Mouse (Mus musculus): ENCODE results near the gene Pigp. TPM values are rescaled to one million over a fixed set of nuclear protein-coding genes. Genes with fewer than 3 reads are reported as not detected.

Gene Pigp
- polyA plus RNA-seq, 1 experiment: 25.3 TPM

DNA sequence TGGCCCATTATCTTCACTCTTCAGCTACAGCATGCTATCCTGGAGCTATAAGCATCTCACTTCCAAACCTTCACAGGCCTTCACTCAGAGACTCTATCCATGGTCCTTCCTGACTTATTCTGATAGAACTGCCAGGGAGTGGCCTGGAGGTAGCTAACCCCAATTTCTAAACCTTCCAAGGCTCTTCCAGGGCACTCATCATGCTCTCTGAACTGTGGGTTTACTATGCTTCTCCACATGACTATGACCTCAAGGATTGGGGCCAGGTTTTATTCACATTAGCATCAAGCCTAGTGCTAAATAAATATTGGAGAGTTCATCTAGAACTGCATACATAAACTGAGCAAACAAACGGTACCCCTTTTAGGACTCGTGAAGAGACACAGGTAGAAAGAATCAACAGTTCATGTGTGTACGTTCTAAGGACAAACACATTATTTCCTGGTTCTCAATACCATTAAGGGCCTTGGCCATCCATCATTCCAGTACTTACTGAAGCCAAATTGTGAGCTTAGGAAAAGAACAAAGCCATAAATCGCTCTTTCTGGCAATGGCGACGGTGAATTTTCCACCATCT, 2.0 kb downstream of the Pigp start:
- no peak for TF ChIP-seq GATA1 (IDR thresholded peaks at IDR 0.05; ENCODE audit: low read length)

DNA sequence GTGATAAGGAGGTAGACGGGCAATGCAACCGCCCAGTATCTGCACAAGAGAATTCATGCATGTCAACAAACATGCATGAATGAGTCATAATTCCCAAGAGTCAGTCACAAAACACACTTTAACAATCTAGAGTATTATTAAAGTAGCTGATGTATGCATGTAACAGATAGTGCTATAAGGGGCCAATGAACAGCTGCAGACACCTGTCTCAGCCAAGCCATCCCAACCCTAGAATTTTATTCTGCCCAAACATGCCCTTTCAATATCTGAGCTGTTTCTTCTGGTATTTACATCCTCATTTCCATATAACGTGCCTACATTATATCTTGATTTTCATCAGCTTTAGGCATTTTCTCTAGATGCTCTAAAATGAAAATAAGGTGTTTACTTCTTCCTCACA, 6.2 kb downstream of the Pigp start:
- no peak for TF ChIP-seq GATA1 (IDR thresholded peaks at IDR 0.05; ENCODE audit: low read length)

DNA sequence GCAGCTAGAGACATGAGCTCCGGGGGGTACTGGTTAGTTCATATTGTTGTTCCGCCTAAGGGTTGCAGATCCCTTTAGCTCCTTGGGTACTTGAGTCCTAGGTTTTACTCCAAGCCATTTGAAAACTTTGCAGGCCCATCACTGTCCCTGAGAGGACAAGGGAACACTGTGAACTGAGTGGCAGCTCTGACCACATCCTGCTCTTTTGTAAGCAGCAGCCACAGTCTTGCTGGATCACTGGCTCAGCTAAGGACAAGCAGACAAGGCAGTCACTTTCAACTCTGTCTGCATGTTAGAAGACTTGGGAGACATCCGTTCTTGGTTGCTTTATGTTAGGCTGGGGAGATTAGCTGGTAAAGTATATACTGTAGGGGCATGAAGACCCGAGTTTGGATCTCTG, 7.8 kb downstream of the Pigp start:
- TF ChIP-seq GATA1 (IDR thresholded peaks at IDR 0.05; ENCODE audit: low read length): no peak

DNA sequence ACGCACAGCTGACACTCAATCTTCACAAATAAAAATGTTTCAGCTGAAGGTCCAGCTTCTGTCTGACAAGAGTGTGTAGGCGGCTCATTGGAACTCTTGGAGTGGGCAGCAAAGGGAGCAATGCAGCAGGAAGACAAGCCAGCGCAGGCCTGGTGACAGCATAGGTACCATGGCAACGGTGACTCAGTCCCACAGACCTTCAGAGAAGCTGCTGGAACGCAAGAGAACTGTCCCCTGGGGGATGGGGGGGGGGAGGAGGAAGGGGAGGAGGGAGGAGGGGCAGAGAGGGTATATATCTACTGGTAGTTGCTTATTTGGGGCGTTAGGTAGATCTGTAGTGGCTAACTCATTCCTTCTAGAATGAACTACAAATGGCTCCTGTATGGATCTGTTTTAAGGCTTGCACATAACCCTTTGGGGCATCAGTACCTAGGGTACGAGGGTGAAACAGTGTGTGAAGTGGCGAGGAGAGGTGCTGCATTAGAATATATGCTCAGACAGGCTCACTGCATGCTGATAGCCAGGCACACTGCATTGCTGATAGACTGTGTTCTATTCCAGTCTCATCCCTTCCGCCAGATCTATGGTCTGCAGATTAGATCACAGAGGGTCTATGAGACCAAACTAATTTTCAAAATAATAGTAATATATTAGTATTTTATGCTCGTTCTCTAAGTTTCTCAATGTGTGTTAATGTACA, 9.3 kb downstream of the Pigp start:
- TF ChIP-seq GATA1 (IDR thresholded peaks at IDR 0.05; ENCODE audit: low read length): no peak

DNA sequence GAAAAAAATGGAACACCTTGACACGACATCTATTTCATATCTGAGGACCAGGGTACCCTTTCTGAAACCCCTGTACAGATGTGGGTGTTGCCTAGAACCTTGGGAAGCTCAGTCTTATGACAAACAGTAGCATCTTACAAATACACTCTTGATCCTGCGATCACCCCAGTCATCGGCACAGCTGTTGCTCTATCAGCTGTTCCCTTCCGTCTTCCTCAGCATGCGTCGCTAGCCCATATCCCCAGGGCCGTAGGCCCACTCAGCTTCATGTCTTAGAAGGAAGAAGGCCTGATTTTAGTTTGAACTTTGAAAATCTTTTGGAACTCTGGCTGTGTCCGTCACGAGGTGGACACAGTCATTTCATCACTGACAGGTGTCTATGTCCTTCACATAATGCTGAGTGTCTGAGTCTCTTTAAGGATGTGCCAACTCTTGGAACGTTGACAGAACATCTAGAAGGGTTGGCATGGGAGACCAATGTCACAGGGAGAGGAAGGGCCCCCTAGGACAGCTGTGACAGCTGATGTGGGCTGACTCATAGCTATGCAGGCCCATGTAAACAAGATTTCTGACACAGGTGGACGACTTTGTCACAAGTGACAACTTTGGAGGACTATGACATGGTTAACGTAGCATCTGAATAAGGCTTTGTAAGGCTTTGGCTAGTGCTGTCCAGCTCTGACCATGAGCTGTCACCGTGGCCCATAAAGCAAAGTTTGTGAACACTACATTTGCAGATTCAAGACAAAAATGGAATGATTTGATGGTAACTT, 10.9 kb downstream of the Pigp start:
- TF ChIP-seq GATA1 (IDR thresholded peaks at IDR 0.05; ENCODE audit: low read length): no peak

DNA sequence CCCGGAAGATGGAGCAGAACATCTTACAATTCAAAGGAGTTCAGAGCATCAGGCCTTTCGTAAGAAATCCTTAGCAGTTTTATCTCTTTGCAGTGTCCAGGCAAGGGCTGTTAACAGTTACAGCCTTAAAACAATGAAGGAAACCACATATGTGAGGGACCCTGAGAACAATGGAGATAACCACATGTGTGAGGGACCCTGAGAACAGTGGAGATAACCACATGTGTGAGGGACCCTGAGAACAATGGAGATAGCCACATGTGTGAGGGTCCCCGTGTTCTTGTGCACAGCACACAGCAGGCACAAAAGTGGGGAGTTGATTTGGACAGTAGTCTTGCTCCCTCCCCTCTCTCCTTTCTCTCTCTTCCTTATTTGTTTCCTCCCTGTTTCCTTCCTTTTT, 13.6 kb downstream of the Pigp start:
- TF ChIP-seq GATA1 (IDR thresholded peaks at IDR 0.05; ENCODE audit: low read length): peak; percentile 80

DNA sequence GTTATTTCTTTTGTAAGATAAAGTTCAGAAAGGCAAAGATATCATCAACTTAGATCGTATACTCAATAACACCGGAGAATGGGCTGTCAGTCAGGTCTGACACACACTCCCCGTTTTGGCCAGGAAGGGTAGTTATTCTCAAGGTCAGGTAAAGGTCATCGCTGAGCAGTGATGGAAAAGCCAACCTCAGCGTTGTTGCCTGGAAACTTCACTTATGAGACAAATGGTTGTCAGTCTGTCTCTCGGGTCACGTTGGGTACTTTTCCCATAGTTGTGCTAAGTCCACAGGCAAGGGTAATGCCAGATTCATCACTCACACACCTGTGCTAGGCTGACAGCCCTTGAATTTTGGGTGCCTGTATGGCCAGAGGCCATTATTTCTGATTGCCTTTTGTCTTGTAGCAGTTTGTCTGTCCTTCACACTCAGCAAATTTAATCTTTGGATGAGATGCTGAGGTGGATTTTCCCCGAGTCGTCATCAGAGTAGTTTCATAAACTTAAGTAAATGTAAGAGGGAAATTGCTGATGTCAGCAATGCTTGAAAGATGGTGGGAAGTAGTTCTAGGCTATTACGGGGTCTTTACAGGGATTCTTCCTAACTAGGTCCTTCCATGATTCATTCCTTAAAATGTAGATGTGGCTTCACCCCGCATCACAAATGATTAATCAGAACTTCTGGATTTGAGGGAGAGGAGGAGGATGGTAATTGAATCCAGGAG, 14.7 kb downstream of the Pigp start:
- no peak for TF ChIP-seq GATA1 (IDR thresholded peaks at IDR 0.05; ENCODE audit: low read length)

DNA sequence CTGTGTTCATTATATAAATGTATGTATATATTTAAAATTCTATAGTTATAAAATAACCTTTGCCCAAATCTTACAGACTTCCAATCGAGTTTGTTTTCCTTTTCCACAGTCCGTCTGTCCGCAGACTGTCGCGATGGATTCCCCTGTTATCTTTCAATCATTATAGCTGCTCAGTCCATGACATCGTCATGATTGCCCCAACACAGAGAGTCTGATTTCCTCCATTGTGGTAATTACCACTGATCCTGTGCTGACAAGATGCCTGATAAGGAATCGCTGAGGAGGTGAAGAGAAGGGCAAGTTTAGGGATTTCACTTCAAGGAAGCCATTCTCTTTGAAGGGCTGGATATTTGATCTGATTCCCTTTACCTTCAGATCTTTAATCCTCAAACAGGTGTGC, 15.6 kb downstream of the Pigp start:
- TF ChIP-seq GATA1 (IDR thresholded peaks at IDR 0.05; ENCODE audit: low read length): peak; percentile 54

DNA sequence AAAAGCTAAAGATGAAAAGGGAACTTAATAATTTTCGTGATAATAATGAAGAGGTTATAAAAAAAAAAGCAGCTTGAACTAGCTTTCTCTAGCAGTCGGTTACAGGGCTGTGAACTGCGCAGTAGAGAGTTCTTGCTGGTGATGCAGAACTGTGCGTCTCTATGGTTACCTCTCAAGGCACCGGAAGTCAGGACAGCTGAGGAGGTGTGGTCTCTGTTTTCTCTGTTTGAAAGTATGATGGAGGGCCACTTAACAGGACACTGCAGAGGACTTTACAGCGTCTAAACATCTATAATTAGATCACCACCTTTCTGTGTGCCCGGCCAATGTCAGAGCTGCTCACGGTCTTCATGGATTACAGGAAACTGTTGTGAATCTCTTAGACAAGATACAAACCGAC, 17.2 kb downstream of the Pigp start:
- no peak for TF ChIP-seq GATA1 (IDR thresholded peaks at IDR 0.05; ENCODE audit: low read length)

DNA sequence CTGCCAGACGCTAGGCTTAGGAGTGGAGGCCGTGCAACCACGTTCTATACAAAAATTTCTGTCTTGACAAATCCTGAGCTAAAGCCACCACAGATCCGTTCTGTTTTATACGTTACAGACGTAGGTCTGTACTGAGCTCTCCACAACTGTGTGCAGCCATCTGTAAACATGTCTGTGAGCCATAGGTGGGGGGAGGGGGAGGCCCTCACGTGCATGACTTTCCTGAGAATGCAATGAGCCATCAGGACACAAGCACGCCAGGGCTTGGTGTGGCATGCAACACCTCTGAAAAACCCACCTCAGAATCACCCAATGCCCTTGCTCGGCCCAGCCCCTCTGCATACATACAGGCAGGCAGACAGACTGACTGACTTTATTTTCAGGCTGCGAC, 21.4 kb downstream of the Pigp start:
- TF ChIP-seq GATA1 (IDR thresholded peaks at IDR 0.05; ENCODE audit: low read length): no peak

DNA sequence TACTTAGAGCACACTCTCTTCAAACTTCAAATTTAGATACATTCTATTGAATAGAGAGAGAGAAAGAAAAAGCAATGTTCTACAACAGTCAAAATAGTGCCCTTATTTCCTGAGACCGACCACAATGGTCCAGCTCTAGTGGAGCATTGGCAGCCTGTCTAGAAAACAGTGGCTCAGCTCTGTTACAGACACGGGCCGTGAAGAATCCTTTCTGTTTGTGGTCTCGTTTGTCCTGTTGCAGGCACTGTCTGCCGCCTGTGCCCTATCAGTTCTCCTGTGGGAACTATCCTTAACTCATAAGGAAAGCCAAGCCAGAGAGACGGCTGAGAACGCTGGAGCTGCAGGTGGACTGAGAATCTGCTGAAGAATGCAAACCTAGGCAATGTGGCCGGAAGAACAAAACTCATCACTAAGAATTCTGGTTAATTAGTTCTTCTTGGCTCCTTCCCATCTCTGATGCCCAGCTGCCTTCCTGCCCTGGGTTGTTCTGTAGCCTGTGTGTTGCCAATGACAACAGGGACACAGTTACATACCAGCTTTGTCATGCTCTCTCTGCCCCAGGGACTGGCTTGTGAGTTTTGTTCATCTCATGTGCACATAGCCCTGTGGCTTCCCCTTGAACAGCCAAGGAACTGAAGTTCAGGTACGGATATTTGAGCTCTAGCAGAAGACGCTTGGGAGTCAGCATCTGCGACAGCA, 21.9 kb downstream of the Pigp start:
- no peak for TF ChIP-seq GATA1 (IDR thresholded peaks at IDR 0.05; ENCODE audit: low read length)

DNA sequence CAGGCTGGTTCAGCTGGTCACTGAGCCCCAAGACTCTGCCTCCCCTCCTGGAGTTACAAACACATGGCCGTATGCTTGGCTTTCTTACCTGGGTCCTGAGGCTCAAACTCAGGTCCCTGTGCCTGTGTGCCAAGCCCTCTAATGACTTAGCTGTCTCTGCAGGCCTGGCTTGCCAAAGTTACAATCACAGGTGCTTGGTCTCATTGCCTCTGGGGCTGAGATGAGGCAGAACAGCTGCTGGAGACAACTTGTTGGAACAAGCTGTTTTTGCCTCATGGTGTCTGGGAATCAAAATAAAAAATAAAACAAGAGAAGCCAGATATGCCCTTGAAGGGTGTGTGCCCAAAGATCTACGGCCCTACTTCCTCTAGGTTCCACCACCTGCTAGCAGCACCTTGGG, 22.9 kb downstream of the Pigp start:
- TF ChIP-seq GATA1 (IDR thresholded peaks at IDR 0.05; ENCODE audit: low read length): no peak

DNA sequence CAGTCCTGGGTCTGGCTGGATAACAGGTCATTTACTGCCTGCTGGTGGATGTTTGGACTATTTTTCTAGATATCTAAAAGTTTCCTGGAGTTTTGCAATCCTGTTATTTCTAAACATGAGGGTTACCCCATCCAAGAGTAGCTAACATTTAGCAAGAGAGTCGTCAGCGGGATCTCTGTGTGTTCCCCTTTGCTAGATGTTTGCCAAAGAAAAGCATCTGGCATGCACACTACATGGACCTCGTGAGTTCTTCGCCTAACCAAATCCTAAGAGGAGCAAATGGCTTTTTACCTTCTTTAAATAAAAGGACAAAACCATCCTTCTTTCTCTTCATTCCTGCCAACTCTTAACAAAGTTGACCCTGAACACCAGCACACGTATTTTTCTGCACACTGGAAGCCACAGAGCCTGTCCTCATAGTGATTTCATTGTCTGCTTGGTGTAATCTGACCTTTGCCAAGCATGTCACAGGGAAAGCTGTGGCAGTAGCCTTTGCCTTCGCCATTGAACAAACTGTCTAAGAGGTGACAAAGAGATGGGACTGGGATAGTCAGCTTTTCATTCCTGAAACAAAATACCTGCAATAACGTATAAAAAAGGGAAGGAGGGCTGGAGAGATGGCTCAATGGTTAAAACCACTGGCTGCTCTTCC, 24.4 kb downstream of the Pigp start:
- no peak for TF ChIP-seq GATA1 (IDR thresholded peaks at IDR 0.05; ENCODE audit: low read length)

DNA sequence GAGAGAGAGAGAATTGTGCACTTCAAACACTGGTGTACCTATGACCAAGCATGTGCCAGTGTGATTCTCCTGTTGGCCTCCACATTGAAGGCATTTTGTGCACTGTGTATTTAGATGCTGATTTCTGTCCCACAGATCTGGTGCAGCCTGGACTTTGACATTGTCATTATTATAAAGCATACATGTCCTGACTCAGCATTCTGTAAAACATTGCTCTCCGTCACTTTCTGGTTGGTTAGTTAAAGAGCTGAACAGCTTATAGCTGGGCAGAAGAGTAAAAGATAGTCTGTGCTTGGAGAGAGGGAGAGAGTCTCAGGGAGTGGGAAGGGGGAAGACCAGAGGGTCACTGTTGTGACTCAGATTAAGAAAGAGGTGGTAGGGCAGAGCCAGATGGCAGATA, 25.9 kb downstream of the Pigp start:
- no peak for TF ChIP-seq GATA1 (IDR thresholded peaks at IDR 0.05; ENCODE audit: low read length)

DNA sequence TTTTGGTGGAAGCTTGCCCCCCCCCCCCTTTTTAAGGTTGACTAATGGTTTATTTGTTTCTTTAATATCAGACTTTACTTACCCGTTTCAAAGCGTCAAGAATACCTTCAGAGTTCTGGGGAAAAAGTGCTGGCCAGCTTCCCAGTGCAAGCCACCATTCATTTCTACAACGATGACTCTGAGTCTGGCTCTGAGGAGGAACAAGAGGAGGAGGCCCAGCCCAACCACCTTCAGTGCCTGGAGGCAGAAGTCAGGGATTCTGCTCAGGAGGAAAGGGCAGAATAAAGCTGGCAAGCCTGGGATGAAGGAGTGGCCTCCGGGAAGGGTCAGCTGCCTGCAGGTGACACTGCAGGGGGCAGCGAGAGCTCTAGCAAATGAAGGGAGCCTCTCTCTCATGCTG, 36.0 kb downstream of the Pigp start:
- TF ChIP-seq GATA1 (IDR thresholded peaks at IDR 0.05; ENCODE audit: low read length): no peak
